8 mouse cellular contexts compared by ENCODE assay signal in the genomic region with DNA sequence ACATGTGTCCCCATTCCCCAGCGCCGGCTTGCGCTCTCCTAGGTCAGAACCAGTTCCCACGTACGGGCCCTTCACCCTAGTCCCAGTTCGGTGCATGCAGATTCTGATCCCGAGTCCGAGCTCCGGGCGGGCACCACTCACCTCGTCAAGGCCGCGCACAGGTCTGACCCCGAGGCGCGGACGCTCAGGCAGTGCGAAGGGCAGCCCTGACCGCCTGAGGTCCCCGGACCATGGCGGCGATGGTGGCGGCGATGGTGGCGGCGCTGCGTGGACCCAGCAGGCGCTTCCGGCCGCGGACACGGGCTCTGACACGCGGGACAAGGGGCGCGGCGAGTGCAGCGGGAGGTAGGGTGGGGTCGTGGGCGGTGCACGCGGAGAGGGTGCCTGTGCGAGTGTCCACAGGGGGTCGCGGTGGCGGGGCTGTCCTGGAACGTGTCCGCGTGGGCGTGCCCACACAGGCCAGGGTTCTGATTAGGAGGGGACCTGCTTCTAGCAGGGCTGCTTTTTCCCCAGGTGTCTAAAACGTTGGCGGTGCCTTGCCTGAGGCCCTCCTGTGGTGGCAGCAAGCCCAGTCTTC. TPM values are rescaled to one million over a fixed set of nuclear protein-coding genes. Genes with fewer than 3 reads are reported as not detected.
DNase-seq lines count a peak whose midpoint lies in the region; ATAC-seq lines count a peak whose summit lies in the region.

TSS of gene Txnrd2 (plus strand) at position 170 of the 577 bp plus-strand sequence.

- H3K9me3 ChIP-seq in hindbrain, embryonic 12.5 days (replicated peaks): no peaks in the 10 kb centered on the region

- peak within 1 kb of the TSS; percentile 61 for H3K4me2 ChIP-seq in hindbrain, embryonic 12.5 days (replicated peaks)

- DNase-seq in MN1 (ENCODE audit: low spot score): peak; percentile 74
- peak; percentile 88 for DNase-seq in cerebellum, adult 9-11 months
- peak; percentile 72 to 77 for DNase-seq in frontal cortex, postnatal 10 days (ENCODE audit: low spot score in 2 of 2)
- DNase-seq in layer of hippocampus, postnatal 36 days: peak; percentile 67 to 76
- peak; percentile 85 for DNase-seq in lung, postnatal 36 days
- DNase-seq in retina, embryonic 14.5 days (ENCODE audit: low spot score): peak; percentile 76
- peak; percentile 78 for DNase-seq in thymus, postnatal 4 days

- peak; percentile 86 for ATAC-seq in hindbrain, embryonic 12.5 days (ENCODE audit: low FRiP score)

- H3K36me3 ChIP-seq in hindbrain, embryonic 12.5 days: peaks cover 11% of the 10 kb centered on the region

- H3K27me3 ChIP-seq in hindbrain, embryonic 12.5 days: no peaks in the 10 kb centered on the region

- peak within 1 kb of the TSS; percentile 87 for H3K4me3 ChIP-seq in hindbrain, embryonic 12.5 days

- WGBS in hindbrain, embryonic 12.5 days: under 1% methylated on average over 52 of the region's 52 CpGs

- H3K4me1 ChIP-seq in hindbrain, embryonic 12.5 days: peaks cover 23% of the 10 kb centered on the region

- H3K27ac ChIP-seq in hindbrain, embryonic 12.5 days: peak within 1 kb of the TSS; percentile 71

- H3K9ac ChIP-seq in hindbrain, embryonic 12.5 days: peak within 1 kb of the TSS; percentile 92

RNA-seq across cellular contexts. Expression of gene Txnrd2, which starts in this region (rescaled TPM):
- polyA plus RNA-seq in hindbrain, embryonic 12.5 days (2016; fragmentation: Nextera tagmentation; extraction: Ambion mirVana): 20.2 and 20.3 TPM in 2 replicates
- total RNA-seq in layer of hippocampus, postnatal 36 days (2021): 10 to 100 TPM; 19.6 to 21.7 TPM

Comparison
In these comparisons a context has a peak if more than half of its experiments do, and no peak if none do; other contexts are left out.
1. Peak in every context shown above with its lines: DNase-seq, ATAC-seq, H3K4me3 ChIP-seq and H3K27ac ChIP-seq.